19 mouse cellular contexts compared by ENCODE assay signal in genomic region chr1:28622745-28623144, GRCm38 (mm10).
DNase-seq lines count a peak whose midpoint lies in the region; ATAC-seq and TF ChIP-seq lines count a peak whose summit lies in the region.
"Had no signal": no experiment of that assay in that cellular context is flagged by ENCODE, and none has a peak within 500 bp of the region (broad histone marks: within the 10 kb centered on the region; RNA-seq: fewer than 3 reads in every experiment).

No protein-coding gene starts in this region.

- H3K4me2 ChIP-seq in lung, embryonic 14.5 days: no peak overlapping the region
- no peak overlapping the region for H3K4me2 ChIP-seq in forebrain, embryonic 16.5 days (ENCODE audit: low read length)
- no peak overlapping the region for H3K4me2 ChIP-seq in intestine, embryonic 15.5 days (replicated peaks)
- H3K4me2 ChIP-seq: embryonic facial prominence, embryonic 12.5 days; neural tube, embryonic 12.5 days; stomach, embryonic 15.5 days had no signal

- H3K27ac ChIP-seq in lung, embryonic 14.5 days (ENCODE audit: low read depth): no peak overlapping the region
- no peak overlapping the region for H3K27ac ChIP-seq in forebrain, embryonic 16.5 days (ENCODE audit: low read length)
- H3K27ac ChIP-seq in intestine, embryonic 15.5 days: no peak overlapping the region
- H3K27ac ChIP-seq: embryonic facial prominence, embryonic 12.5 days; heart, embryonic 10.5 days; neural tube, embryonic 12.5 days; stomach, embryonic 15.5 days had no signal

- no peaks in the 10 kb centered on the region for H3K36me3 ChIP-seq in lung, embryonic 14.5 days (ENCODE audit: insufficient read depth)
- no peaks in the 10 kb centered on the region for H3K36me3 ChIP-seq in forebrain, embryonic 16.5 days (ENCODE audit: control insufficient read depth, insufficient read depth)
- H3K36me3 ChIP-seq in intestine, embryonic 15.5 days: no peaks in the 10 kb centered on the region
- H3K36me3 ChIP-seq: embryonic facial prominence, embryonic 12.5 days; heart, embryonic 10.5 days; neural tube, embryonic 12.5 days; stomach, embryonic 15.5 days had no signal

- no peak for ATAC-seq in lung, embryonic 14.5 days (ENCODE audit: insufficient read depth)
- no peak for ATAC-seq in forebrain, embryonic 16.5 days
- no peak for ATAC-seq in intestine, embryonic 15.5 days
- ATAC-seq: hindbrain, embryonic 16.5 days; intestine, embryonic 16.5 days had no signal

- WGBS in lung, embryonic 14.5 days: 86% methylated on average over 9 of the region's 9 CpGs
- 77% methylated on average over 9 of the region's 9 CpGs for WGBS in forebrain, embryonic 16.5 days
- WGBS in intestine, embryonic 15.5 days: 93% methylated on average over 9 of the region's 9 CpGs

- H3K27me3 ChIP-seq in lung, embryonic 14.5 days (ENCODE audit: insufficient read depth, low read length): no peaks in the 10 kb centered on the region
- H3K27me3 ChIP-seq in forebrain, embryonic 16.5 days (replicated peaks; ENCODE audit: control insufficient read depth, insufficient read depth, low read length): no peaks in the 10 kb centered on the region
- no peaks in the 10 kb centered on the region for H3K27me3 ChIP-seq in intestine, embryonic 15.5 days (replicated peaks)
- H3K27me3 ChIP-seq: embryonic facial prominence, embryonic 12.5 days; neural tube, embryonic 12.5 days; stomach, embryonic 15.5 days had no signal

- peak; percentile 1 to 23 for DNase-seq in cerebellum, postnatal 14 days
- DNase-seq in cerebellum, adult 9-11 months: no peak
- peak; percentile 5 for DNase-seq in lung, embryonic 14.5 days
- no peak for DNase-seq in lung, postnatal 14 days
- peak; percentile 66 for DNase-seq in ES-CJ7 (ENCODE audit: low read depth, low spot score)
- DNase-seq in ZHBTc4 (ENCODE audit: low read depth, low spot score): peak; percentile 30
- DNase-seq: adrenal gland, postnatal 36 days; cerebellum, adult 11-12 months; heart, postnatal 4 days; layer of hippocampus, adult 9-11 months; midbrain, embryonic 14.5 days had no signal

- no peak for TF ChIP-seq CTCF in lung, embryonic 14.5 days (IDR thresholded peaks at IDR 0.05; ENCODE audit: low read depth)

- no peaks in the 10 kb centered on the region for H3K9me3 ChIP-seq in lung, embryonic 14.5 days (ENCODE audit: low read depth, low read length)
- H3K9me3 ChIP-seq in forebrain, embryonic 16.5 days (ENCODE audit: control insufficient read depth, low read length): no peaks in the 10 kb centered on the region
- no peaks in the 10 kb centered on the region for H3K9me3 ChIP-seq in intestine, embryonic 15.5 days
- H3K9me3 ChIP-seq: embryonic facial prominence, embryonic 12.5 days; heart, embryonic 10.5 days; neural tube, embryonic 12.5 days; stomach, embryonic 15.5 days had no signal

- no peak overlapping the region for H3K4me3 ChIP-seq in lung, embryonic 14.5 days (ENCODE audit: low read depth, low read length)
- H3K4me3 ChIP-seq in forebrain, embryonic 16.5 days (replicated peaks; ENCODE audit: low read length): no peak overlapping the region
- H3K4me3 ChIP-seq in intestine, embryonic 15.5 days (replicated peaks): no peak overlapping the region
- H3K4me3 ChIP-seq: embryonic facial prominence, embryonic 12.5 days; heart, embryonic 10.5 days; neural tube, embryonic 12.5 days; stomach, embryonic 15.5 days had no signal

- H3K4me1 ChIP-seq in lung, embryonic 14.5 days (ENCODE audit: insufficient read depth): no peaks in the 10 kb centered on the region
- H3K4me1 ChIP-seq in forebrain, embryonic 16.5 days (replicated peaks; ENCODE audit: control insufficient read depth, insufficient read depth, low read length): no peaks in the 10 kb centered on the region
- H3K4me1 ChIP-seq in intestine, embryonic 15.5 days (replicated peaks): no peaks in the 10 kb centered on the region
- H3K4me1 ChIP-seq: embryonic facial prominence, embryonic 12.5 days; heart, embryonic 10.5 days; neural tube, embryonic 12.5 days; stomach, embryonic 15.5 days had no signal

- no peak overlapping the region for H3K9ac ChIP-seq in lung, embryonic 14.5 days
- no peak overlapping the region for H3K9ac ChIP-seq in forebrain, embryonic 16.5 days (replicated peaks; ENCODE audit: low read depth, low read length)
- no peak overlapping the region for H3K9ac ChIP-seq in intestine, embryonic 15.5 days
- H3K9ac ChIP-seq: embryonic facial prominence, embryonic 12.5 days; neural tube, embryonic 12.5 days; stomach, embryonic 15.5 days had no signal

Comparison
In these comparisons a context has a peak if more than half of its experiments do, and no peak if none do; other contexts are left out.
1. DNase-seq: peak in cerebellum, postnatal 14 days (2 of 2), lung, embryonic 14.5 days (single experiment), ES-CJ7 (single experiment) and ZHBTc4 (single experiment); none in cerebellum, adult 9-11 months (single experiment) and lung, postnatal 14 days (single experiment).